Mouse (Mus musculus) midbrain, embryonic 13.5 days (tissue): Measurements from ENCODE around the gene Hnrnpa1. TPM values are rescaled to one million over a fixed set of nuclear protein-coding genes. Genes with fewer than 3 reads are reported as not detected.
"Not testable (repeated sequence)": the region's sequence is repeated elsewhere in the genome, so short reads cannot be mapped to it uniquely, and the experiment has no call there.

Experiments used
- ATAC-seq: fragments of 200-750 bp; cut with Nextera tagmentation; 2 replicates; pipeline ENCODE4 v1.8.0; 2017; ENCODE audit warnings: mild to moderate bottlenecking, moderate TSS enrichment, moderate library complexity
- H3K27ac ChIP-seq: fragments of 300-500 bp; sonication (generic); 2 replicates; pipeline ENCODE4 v1.5.1; 2015; ENCODE audit warnings: inconsistent platforms, mild to moderate bottlenecking, moderate library complexity
- H3K27me3 ChIP-seq: fragments of 300-500 bp; sonication (generic); 2 replicates; pipeline ENCODE4 v1.6.1; 2015; ENCODE audit warnings: mild to moderate bottlenecking, inconsistent platforms
- H3K36me3 ChIP-seq: fragments of 300-500 bp; sonication (generic); 2 replicates; pipeline ENCODE4 v1.6.1; 2015; ENCODE audit warnings: mild to moderate bottlenecking, inconsistent platforms
- H3K4me1 ChIP-seq: fragments of 300-500 bp; sonication (generic); replicated peaks from 2 replicates; pipeline ENCODE4 v1.6.1; 2015; ENCODE audit warnings: inconsistent platforms
- H3K4me2 ChIP-seq: fragments of 300-500 bp; sonication (generic); replicated peaks from 2 replicates; pipeline ENCODE4 v1.6.1; 2015; ENCODE audit warnings: moderate library complexity, mild to moderate bottlenecking, inconsistent platforms
- H3K4me3 ChIP-seq: fragments of 300-500 bp; sonication (generic); replicated peaks from 2 replicates; pipeline ENCODE4 v1.5.1; 2015; ENCODE audit warnings: mild to moderate bottlenecking, inconsistent platforms
- H3K9ac ChIP-seq: fragments of 300-500 bp; sonication (generic); replicated peaks from 2 replicates; pipeline ENCODE4 v1.6.1; 2015; ENCODE audit warnings: mild to moderate bottlenecking, inconsistent platforms
- H3K9me3 ChIP-seq: fragments of 300-500 bp; sonication (generic); 2 replicates; pipeline ENCODE4 v1.6.1; 2016; ENCODE audit warnings: mild to moderate bottlenecking, inconsistent platforms
- WGBS: fragments of 180-500 bp; shearing (Covaris S2); methylation state at CpG from one replicate; pipeline ENCODE4 v1.1.7; 2015; 5-methylcytosine and 5-hydroxymethylcytosine counted together
- polyA plus RNA-seq: library from polyadenylated mRNA; unstranded; fragments of >200 nt; fragmentation: Nextera tagmentation; extraction: Ambion mirVana; gene quantifications from 2 replicates; pipeline ENCODE4 v1.2.1, GENCODE M21; 2015

Hnrnpa1 gene
- polyA plus RNA-seq, 1 experiment from 2014 or later, result 1,022 TPM

DNA sequence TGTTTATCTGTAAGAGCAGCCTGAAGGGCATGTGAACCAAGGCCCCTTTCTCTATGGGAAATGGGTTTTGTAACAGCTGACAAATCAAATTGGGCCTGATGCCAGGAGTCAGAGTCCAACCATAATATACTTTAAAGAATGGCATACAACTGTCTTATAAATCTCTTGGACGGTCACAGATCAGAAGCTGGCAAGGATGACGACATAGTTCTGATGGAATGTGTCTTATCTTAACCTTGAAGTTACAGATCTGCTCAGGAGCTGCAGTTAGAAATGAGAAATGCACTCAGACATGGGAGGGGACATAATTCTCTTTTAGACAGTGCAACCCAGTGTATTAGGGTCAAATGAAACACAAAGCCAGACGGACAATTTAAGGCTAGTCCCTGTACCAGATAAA, 19.4 kb upstream of the Hnrnpa1 start:
- WGBS, result 57% methylated on average over 3 of the region's 3 CpGs
- ATAC-seq, result no peak
- peak overlapping the region; percentile 39; the same call in 1 of the 2 replicates for H3K27ac ChIP-seq

DNA sequence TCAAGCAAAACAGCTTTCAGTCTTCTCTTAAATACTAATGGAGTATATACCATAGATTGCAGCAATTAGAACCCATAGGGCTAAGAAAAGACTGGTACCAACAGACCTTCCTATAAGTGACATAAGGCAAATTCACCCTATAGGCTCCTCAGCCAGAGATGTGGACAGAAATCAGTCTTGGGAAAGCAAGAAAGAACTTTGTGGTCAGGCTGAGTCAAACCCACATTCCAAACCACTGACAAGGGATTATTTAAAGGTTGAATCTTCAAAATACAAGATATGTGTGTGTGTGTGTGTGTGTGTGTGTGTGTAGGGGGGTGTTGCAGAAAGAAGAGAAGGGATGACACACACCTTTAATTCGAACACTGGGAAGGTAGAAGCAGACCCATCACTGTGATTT, 18.8 kb upstream of the Hnrnpa1 start:
- WGBS, result 86% methylated on average over 1 of the region's 1 CpGs
- H3K4me2 ChIP-seq, result no peak overlapping the region
- no peak overlapping the region for H3K9ac ChIP-seq
- H3K36me3 ChIP-seq, result 0 out of 2 replicates have a peak, but pooled peaks cover 4% of the 10 kb centered on the region
- ATAC-seq, result no peak
- peaks cover 24% of the 10 kb centered on the region for H3K4me1 ChIP-seq
- no peaks in the 10 kb centered on the region for H3K9me3 ChIP-seq
- no peaks in the 10 kb centered on the region for H3K27me3 ChIP-seq
- H3K27ac ChIP-seq, result peak overlapping the region; percentile 39; the same call in 1 of the 2 replicates
- no peak overlapping the region for H3K4me3 ChIP-seq

More for the DNA sequence above, 19.4 kb upstream of the Hnrnpa1 start:
- Histone ChIP-seq H3K27me3 (no peaks in the 10 kb centered on the region), H3K9ac (no peak overlapping the region), H3K4me3 (no peak overlapping the region), H3K4me2 (no peak overlapping the region), H3K9me3 (no peaks in the 10 kb centered on the region), H3K36me3 (0 out of 2 replicates have a peak, but pooled peaks cover 4% of the 10 kb centered on the region), H3K4me1 (peaks cover 30% of the 10 kb centered on the region)

DNA sequence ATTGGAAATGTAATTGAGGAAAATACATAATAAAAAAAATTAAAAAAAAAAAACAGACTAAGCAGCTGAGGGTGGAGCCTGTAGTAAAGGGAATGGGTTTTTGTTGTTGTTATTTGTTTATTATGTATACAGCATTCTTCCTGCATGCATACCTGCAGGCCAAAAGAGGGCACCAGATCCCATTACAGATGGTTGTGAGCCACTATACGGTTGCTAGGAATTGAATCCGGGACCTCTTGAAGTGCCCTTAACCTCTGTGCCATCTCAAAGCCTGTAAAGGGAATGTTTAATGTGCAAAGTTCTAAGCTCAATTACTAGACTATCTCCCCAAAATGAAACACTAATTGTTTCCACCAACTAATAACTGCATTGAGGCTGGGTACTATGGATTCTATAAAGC, 16.1 kb upstream of the Hnrnpa1 start:
- Histone ChIP-seq H3K27ac (no peak overlapping the region), H3K36me3 (0 out of 2 replicates have a peak, but pooled peaks cover 1% of the 10 kb centered on the region), H3K4me1 (peaks cover 19% of the 10 kb centered on the region), H3K27me3 (no peaks in the 10 kb centered on the region), H3K4me3 (no peak overlapping the region), H3K9me3 (no peaks in the 10 kb centered on the region), H3K9ac (no peak overlapping the region), H3K4me2 (no peak overlapping the region)
- no peak for ATAC-seq
- WGBS, result 79% methylated on average over 2 of the region's 2 CpGs

DNA sequence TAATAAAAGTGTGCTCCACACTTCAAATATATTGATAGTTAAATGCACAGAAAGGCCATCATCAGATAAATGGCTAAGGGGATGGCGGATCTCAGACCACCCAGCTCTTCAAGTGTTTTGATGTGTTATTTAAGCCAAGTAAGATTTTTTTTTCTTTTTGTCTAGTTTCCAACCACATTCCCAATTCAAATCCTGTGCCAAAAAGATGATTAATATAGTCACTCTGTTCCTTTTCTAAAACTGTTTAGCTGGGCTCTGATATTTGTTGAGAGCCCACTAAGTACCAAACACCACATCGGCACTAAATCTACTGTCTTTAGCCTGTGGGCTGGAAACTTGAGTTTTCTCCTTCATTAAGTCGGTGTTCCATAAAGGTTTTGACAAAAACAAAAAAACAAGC, 13.2 kb upstream of the Hnrnpa1 start:
- no peaks in the 10 kb centered on the region for H3K27me3 ChIP-seq
- H3K36me3 ChIP-seq, result no peaks in the 10 kb centered on the region
- H3K4me1 ChIP-seq, result peaks cover 6% of the 10 kb centered on the region; the same call in 1 of the 2 replicates
- H3K9ac ChIP-seq, result no peak overlapping the region
- ATAC-seq, result no peak
- H3K4me3 ChIP-seq, result no peak overlapping the region
- H3K9me3 ChIP-seq, result no peaks in the 10 kb centered on the region
- no peak overlapping the region for H3K27ac ChIP-seq
- no peak overlapping the region for H3K4me2 ChIP-seq
- 90% methylated on average over 3 of the region's 3 CpGs for WGBS

DNA sequence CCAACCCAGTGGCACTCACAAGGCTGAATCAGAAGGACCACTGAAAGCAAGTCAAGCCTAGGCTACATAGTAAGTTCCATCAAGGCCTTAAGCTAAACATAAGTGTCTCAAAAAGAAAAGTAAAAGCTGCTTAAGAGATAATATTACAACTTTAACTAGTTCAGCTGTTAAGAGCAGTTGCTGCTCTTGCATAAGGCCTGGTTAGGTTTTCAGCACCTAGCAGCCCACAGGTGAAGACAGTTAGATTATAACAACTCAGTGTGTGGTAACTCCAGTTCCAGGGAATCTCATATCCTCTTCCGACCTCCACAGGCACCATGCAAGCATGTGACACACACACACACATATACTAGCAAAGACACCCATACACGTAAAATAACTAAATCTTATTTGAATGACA, 12.7 kb upstream of the Hnrnpa1 start:
- ATAC-seq, result no peak
- Histone ChIP-seq H3K27me3 (no peaks in the 10 kb centered on the region), H3K36me3 (no peaks in the 10 kb centered on the region), H3K4me2 (no peak overlapping the region), H3K4me1 (peaks cover 6% of the 10 kb centered on the region; the same call in 1 of the 2 replicates), H3K9ac (no peak overlapping the region), H3K27ac (no peak overlapping the region), H3K4me3 (no peak overlapping the region), H3K9me3 (no peaks in the 10 kb centered on the region)
- WGBS, result 95% methylated on average over 2 of the region's 2 CpGs

DNA sequence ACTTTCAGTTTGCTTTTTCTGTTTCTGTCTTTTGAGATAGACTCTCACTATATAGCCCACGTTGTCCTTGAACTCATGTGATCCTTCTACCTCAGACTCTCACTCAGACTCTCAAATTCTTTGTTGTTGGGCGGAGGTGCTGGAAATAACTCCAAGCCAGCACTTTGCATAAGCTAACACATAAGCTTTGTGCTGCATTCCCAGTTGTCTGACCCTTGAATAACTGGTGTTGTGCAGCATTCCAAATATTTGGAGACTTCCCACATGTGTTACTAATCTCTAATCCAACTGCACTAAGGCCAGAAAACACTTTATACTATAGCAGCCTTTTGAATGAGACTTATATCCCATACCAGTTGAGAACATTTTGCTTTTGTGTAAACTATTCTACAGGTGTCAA, 11.3 kb upstream of the Hnrnpa1 start:
- 71% methylated on average over 2 of the region's 2 CpGs for WGBS
- Histone ChIP-seq H3K36me3 (no peaks in the 10 kb centered on the region), H3K27ac (no peak overlapping the region), H3K4me3 (no peak overlapping the region), H3K4me2 (no peak overlapping the region), H3K4me1 (peaks cover 6% of the 10 kb centered on the region; the same call in 1 of the 2 replicates), H3K27me3 (no peaks in the 10 kb centered on the region), H3K9me3 (no peaks in the 10 kb centered on the region), H3K9ac (no peak overlapping the region)
- no peak for ATAC-seq

DNA sequence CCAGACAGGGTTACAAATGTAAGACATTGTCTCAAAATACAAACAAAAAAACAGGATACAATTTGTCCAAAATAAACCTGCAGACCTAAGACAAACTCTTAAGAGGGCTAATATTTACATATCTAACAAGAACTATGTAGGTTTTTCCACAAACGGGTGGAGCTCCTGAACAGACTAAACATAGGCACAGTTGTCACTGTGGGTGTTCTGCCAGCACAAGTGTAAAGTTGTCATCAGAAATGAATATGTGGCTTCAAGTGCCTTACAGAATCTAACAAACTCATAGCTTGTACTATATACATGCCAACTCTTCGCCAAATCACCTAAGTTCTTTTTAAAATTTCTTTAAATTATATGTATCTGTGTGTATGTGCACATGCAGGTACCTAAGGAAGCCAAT, 7.1 kb upstream of the Hnrnpa1 start:
- Histone ChIP-seq H3K4me3 (no peak overlapping the region), H3K4me1 (peaks cover 13% of the 10 kb centered on the region), H3K27me3 (no peaks in the 10 kb centered on the region), H3K9me3 (no peaks in the 10 kb centered on the region), H3K27ac (no peak overlapping the region), H3K4me2 (no peak overlapping the region), H3K9ac (no peak overlapping the region), H3K36me3 (peaks cover 14% of the 10 kb centered on the region)
- ATAC-seq, result no peak
- WGBS, result 85% methylated on average over 2 of the region's 2 CpGs

DNA sequence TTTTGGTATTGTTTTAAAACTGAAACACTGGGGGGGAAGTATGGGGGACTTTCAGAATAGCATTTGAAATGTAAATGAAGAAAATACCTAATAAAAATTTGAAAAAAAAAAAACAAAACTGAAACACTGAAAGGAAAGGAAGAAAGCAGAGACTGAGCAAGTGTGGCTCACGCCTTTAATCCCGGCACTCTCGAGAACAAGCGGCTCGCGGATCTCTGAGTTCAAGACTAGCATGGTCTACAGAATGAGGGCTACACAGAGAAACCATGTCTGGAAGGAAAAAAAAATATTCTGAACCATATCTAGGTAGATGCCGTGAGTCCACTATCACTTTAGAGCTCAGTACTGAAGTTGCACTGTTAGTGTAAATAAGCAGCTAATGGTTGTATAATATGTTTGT, 2.9 kb upstream of the Hnrnpa1 start:
- WGBS, result 93% methylated on average over 7 of the region's 7 CpGs

DNA sequence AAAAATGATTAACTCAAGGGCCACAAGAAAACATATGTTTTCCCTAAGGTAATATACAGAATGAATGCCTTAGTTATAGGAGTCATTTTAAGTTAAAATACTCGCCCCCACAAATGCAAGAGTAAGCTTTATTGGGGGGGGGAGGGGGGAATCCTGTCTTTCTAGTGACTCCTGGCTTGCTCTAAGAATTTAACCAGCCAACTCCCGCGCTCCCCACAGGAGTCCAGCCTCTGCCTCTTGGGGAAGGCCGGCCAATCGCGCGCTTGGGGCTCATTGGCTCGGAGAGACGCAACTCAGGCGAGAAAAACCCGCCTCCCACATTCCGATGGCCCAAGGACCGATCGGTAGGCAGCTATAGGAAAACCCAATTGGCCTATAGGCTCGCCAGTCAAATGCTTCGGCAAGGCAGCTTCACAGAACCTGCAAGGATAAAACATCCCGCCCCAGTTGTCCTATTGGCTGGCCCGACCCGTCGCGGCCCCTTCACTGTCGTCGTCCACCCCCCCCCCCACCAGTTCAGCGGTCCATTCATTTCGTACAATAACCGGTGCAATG, 1.0 kb upstream of the Hnrnpa1 start:
- Histone ChIP-seq H3K9ac (peak overlapping the region; percentile 64), H3K4me1 (peaks cover 43% of the 10 kb centered on the region), H3K9me3 (no peaks in the 10 kb centered on the region), H3K36me3 (peaks cover 44% of the 10 kb centered on the region), H3K27ac (peak overlapping the region; percentile 92), H3K4me2 (peak overlapping the region; percentile 65), H3K27me3 (no peaks in the 10 kb centered on the region), H3K4me3 (peak overlapping the region; percentile 77)
- 1% methylated on average over 26 of the region's 26 CpGs for WGBS
- ATAC-seq, result peak; percentile 92

More for the DNA sequence above, 2.9 kb upstream of the Hnrnpa1 start:
- no peaks in the 10 kb centered on the region for H3K27me3 ChIP-seq
- H3K4me1 ChIP-seq, result peaks cover 25% of the 10 kb centered on the region
- H3K9me3 ChIP-seq, result no peaks in the 10 kb centered on the region
- H3K36me3 ChIP-seq, result peaks cover 25% of the 10 kb centered on the region
- no peak overlapping the region for H3K4me2 ChIP-seq
- ATAC-seq, result no peak
- H3K9ac ChIP-seq, result no peak overlapping the region
- no peak overlapping the region for H3K4me3 ChIP-seq
- no peak overlapping the region for H3K27ac ChIP-seq

DNA sequence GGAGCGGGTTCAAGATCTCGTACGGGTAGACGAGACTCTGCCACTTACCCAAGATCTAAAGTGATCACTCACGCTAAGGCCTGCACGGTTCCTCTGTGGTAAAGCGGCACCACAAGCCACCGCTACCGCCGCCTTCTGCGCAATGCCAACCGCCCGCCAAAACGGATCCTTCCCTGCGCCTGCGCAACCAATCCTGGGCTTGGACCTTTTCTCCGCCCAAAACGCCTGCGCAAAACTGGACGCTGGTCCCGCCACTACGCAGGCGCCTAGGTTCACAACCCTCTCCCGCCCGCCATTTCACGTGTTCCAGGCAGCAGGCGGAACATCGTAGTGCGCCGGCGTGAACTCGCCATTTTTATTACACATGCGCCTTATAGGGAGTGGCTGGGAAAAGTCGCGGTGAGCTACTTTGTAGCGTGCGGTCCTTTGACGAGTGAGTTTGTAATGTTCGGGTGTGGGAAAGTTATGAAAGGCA, 510 bp upstream of the Hnrnpa1 start, which contains the start of gene Cbx5:
Gene Cbx5, minus strand, starts transcription at position 132 of the 475 bp plus-strand sequence.
- WGBS, result under 1% methylated on average over 39 of the region's 39 CpGs
- Histone ChIP-seq H3K9ac (peak within 1 kb of the TSS; percentile 80), H3K4me1 (peaks cover 43% of the 10 kb centered on the region), H3K27me3 (no peaks in the 10 kb centered on the region), H3K4me3 (peak within 1 kb of the TSS; percentile 77), H3K36me3 (peaks cover 41% of the 10 kb centered on the region), H3K4me2 (peak within 1 kb of the TSS; percentile 94), H3K27ac (peak within 1 kb of the TSS; percentile 95), H3K9me3 (no peaks in the 10 kb centered on the region)
- peak; percentile 95 for ATAC-seq

DNA sequence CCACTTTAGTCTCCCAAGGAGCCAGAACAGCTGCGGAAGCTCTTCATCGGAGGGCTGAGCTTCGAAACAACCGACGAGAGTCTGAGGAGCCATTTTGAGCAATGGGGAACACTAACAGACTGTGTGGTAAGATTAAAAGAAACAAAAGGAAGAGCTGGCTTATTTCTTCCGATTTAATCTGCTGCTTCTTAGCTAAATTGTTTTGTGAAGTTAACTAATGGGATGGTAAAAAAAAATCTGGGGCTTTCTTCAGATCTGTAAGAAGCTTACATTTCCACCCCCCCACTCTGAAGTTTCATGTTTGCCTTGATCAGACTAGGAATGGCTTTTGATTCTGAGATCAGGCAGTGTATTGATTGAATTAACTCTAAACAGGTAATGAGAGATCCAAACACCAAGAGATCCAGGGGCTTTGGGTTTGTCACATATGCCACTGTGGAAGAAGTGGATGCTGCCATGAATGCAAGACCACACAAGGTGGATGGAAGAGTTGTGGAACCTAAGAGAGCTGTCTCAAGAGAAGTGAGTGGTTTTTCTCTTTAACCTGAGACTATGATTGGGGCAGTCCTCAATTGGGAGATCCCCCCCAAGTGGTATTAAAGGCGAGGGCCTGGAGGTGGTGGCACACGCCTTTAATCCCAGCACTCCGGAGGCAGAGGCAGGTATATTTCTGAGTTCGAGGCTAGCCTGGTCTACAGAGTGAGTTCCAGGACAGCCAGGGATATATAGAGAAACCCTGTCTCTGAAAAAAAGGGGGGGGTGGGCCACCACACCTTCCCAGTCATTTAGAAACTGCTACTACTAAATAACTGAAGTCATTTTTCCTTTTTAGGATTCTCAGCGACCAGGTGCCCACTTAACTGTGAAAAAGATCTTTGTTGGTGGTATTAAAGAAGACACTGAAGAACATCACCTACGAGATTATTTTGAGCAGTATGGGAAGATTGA, 1.1 kb downstream of the Hnrnpa1 start:
- Histone ChIP-seq H3K4me1 (peaks cover 52% of the 10 kb centered on the region), H3K4me3 (peak overlapping the region; percentile 77), H3K36me3 (peaks cover 43% of the 10 kb centered on the region), H3K9ac (peak overlapping the region; percentile 80), H3K4me2 (peak overlapping the region; percentile 94), H3K27ac (peak overlapping the region; percentile 95)
- WGBS, result 11% methylated on average over 12 of the region's 12 CpGs
- not testable (repeated sequence) for H3K27me3 ChIP-seq, H3K9me3 ChIP-seq, ATAC-seq

DNA sequence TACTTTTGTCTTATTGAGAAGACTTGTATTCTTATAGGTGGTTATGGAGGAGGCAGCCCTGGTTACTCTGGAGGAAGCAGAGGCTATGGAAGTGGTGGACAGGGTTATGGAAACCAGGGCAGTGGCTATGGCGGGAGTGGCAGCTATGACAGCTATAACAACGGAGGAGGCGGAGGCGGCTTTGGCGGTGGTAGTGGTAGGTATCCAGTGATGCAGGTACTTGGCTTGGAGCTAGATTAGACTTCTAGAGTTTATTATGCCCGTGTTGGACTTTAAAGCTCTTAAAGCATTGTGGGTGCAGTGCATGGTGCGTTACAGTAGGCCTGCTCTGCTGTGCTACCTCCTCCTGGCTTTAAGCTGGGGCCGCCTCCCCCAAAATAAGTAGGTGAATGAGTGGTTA, 2.7 kb downstream of the Hnrnpa1 start:
- 66% methylated on average over 8 of the region's 8 CpGs for WGBS
- H3K9me3 ChIP-seq, result no peaks in the 10 kb centered on the region
- H3K36me3 ChIP-seq, result peaks cover 58% of the 10 kb centered on the region
- H3K4me1 ChIP-seq, result peaks cover 47% of the 10 kb centered on the region
- ATAC-seq, result no peak
- peak overlapping the region; percentile 94 for H3K4me2 ChIP-seq
- no peaks in the 10 kb centered on the region for H3K27me3 ChIP-seq
- no peak overlapping the region for H3K27ac ChIP-seq
- H3K4me3 ChIP-seq, result peak overlapping the region; percentile 77
- H3K9ac ChIP-seq, result peak overlapping the region; percentile 80
